Mouse (Mus musculus) C3H10T1/2 (cell line): ENCODE results near the gene Papss1. TPM values are rescaled to one million over a fixed set of nuclear protein-coding genes. Genes with fewer than 3 reads are reported as not detected.

Experiments used
- polyA plus RNA-seq, 2 experiments: library from polyadenylated mRNA; unstranded; fragments of >200 nt; fragmentation: generic; extraction: Trizol; gene quantifications; one replicate each; pipeline ENCODE4 v1.2.1; 2012; ENCODE audit warnings: missing spikeins in 2 of 2

Gene Papss1
- 10 to 100 TPM; 20.0 to 69.2 TPM for polyA plus RNA-seq

DNA sequence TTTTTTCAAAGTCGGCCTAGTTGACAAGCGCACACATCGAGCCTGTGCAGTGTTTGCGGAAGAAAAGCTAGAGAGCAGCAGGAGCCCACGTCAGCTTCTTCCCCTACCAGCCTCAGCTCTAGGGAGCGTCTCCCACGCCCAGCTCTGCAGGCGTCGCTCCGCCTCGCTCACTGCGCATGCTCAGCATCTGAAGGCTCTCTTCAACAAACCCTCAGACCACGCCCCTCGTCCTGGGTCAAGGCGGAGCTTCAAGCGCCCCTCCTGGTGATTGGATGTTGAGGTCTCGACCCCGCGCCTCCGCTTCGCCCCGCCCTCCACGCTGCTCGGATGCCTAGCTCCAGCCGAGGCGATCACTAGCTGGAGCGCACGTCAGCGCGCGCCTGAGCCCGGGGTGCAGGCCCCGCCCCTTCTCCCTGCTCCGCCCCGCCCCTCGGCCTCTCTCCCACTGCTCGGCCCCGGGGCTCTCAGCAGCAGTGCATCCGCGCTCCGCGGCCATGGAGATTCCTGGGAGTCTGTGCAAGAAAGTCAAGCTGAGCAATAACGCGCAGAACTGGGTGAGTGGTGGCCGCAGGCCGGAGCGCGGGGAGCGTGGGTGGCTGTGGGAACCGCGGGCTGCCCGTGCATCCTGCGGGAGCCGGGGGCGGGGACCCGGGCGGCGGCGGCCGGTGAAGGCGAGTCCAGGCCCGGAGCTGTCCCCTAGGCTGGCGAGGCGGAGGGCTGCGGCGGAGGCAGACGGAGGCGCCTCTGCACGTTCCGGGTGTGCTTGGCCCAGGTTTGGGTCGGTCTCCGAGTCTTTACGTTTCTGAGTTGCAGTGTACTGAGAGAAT is at the start of gene Papss1:
Gene Papss1, plus strand, starts transcription at position 339 of the 827 bp plus-strand sequence.

Other genes with a start within 250 kb of the Papss1 start
- 1 to 10 TPM; 1.5 to 1.9 TPM for gene Sgms2, start 73.4 kb upstream of the Papss1 start, polyA plus RNA-seq